Mouse (Mus musculus) embryo, embryonic 9.5 days (tissue): ENCODE data around the gene Gm960.
"Not testable (repeated sequence)": the region's sequence is repeated elsewhere in the genome, so short reads cannot be mapped to it uniquely, and the experiment has no call there.

Experiments
- DNase-seq: peaks from one replicate; pipeline ENCODE4 v3.0.0-alpha.2; 2017; ENCODE audit errors: extremely low spot score

The Gm960 gene

DNA sequence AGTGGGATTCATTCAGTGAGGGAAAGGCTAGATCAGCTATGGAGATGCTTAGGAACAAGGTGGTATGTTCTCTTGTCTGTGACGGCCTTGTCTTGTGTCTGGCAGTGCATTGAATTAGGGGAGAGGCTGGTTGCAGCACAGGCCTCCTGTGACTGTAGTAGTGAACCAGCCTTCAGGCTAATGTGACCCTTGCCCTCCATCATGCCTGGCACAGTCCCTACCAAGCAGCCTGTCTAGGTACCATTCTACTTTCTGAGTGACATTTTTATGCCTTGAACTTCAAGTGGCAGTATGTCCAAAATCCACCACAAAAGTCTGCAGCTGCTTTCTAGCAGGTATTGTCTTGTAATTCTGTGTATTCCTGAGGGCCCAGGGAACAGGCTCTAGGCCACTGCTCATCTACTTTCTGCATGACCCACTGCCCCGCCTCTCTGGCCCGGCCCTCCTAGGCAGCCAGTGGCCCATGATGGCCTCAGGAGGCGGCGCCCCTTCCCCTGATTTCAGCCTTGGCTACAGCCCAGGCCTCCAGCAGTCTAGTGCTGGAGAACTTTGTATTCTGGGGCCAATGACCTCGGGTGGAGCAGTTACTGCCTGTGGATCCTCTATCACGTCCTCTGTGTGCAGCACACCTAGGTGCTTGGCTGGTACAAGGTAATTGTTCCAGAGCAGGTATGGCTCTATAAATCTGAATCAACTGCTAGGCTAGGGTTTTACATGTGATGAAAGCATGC, 104.5 kb downstream of the Gm960 start:
- DNase-seq, result no peak

GRCm38 (mm10) chr19:4590025-4590424, 108.4 kb downstream of the Gm960 start:
- no peak for DNase-seq

DNA sequence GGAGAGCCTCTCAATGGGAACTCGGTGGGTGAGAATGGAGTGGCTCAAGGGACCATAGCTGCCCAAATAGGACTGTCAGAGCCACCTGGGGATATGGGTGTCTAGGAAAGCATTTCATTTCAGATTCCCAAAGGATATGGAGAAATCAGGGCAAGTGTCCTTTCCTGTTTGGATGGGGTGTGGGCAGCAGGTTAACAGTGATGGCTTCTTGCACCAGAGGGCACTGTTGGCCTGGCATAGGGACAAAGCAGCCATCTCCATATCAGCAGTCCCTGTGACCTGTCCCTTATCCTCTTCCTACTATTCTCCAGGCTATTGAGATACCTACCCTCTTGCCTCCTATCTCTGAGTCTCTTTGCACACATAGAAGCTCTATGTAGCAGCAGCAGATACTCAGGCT, 109.4 kb downstream of the Gm960 start:
- no peak for DNase-seq

GRCm38 (mm10) chr19:4588430-4588829, 110.0 kb downstream of the Gm960 start:
- DNase-seq, result no peak

GRCm38 (mm10) chr19:4587426-4587825, 111.0 kb downstream of the Gm960 start:
- no peak for DNase-seq

DNA sequence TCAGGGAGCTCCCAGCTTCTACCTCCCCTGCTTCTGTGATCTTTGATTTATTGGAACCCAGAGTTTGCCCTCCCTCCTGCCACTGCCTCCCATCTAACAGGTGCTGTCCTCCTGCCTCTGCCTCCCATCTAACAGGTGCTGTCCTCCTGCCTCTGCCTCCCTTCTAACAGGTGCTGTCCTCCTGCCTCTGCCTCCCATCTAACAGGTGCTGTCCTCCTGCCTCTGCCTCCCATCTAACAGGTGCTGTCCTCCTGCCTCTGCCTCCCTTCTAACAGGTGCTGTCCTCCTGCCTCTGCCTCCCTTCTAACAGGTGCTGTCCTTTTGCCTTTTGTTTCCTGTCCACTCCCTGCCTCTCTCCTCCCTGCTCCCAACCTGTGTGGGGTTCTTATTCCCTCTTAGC, 111.7 kb downstream of the Gm960 start:
- not testable (repeated sequence) for DNase-seq

DNA sequence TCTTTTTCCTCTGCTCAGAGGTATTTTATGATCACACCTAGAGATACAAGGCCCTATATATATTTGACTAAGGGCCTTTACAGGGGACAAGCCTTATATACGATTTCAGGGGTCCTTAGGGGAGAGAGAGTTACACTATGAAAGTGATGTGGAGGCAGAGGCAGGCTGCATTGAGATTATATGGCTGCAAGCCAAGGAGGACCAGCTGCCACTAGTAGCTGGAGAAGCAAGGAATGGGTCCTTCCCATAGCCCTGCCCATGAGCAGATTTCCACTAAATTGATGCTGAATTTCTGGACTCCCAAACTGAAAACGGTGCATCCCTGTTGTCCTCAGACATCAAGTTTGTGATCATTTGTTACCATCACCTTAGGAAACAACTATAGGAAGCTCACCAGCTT, 114.6 kb downstream of the Gm960 start:
- DNase-seq, result no peak

DNA sequence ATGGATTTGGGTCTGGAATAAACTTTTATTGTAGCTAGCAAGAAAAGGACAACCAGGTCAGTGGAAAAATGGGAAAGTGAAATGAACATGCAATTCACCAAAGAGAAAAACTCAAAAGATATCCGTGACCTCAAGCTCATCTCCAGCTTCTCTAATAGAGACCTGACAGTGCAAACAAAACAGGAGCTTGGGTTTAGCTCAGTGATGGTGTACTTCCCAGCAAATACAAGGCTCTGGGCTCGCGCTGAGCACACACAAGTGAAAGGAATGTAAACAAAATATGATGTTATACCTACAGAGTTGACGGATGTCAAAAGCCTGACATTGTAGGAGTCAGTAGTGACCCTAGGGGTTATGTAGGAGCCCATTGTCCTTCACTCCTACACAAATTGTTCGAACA, 119.2 kb downstream of the Gm960 start:
- DNase-seq, result no peak

DNA sequence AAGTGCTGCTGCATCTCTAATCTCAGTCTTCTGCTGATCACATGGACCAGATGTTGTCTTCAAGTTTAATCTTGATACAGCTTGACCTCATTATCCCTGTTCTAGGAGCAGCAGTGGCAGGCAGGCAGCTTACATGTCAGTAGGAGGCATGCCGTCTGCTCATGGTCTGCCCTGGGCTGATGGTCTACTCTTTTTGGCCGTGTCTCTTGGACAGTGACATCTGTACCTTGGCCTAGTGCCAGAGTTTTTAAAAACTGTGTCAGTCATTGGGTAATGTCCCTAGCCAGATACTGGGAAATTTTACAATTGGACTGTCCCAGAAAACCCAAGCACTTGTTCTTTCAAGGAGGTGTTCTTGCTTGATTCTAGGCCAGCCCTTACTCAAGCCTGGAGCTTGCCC, 119.7 kb downstream of the Gm960 start:
- DNase-seq, result no peak
